In genomic region chr5:77211236-77211635, GRCm38 (mm10) we compare ENCODE assay signal across 9 mouse cellular contexts. TPM values are rescaled to one million over a fixed set of nuclear protein-coding genes. Genes with fewer than 3 reads are reported as not detected.
DNase-seq lines count a peak whose midpoint lies in the region; ATAC-seq lines count a peak whose summit lies in the region.
"Had no signal": no experiment of that assay in that cellular context is flagged by ENCODE, and none has a peak within 500 bp of the region (broad histone marks: within the 10 kb centered on the region; RNA-seq: fewer than 3 reads in every experiment).

Gene Spink2, minus strand, starts transcription at chr5:77211471.

- H3K4me3 ChIP-seq in heart, embryonic 13.5 days = peak within 1 kb of the TSS; percentile 45
- H3K4me3 ChIP-seq in limb, embryonic 10.5 days = peak within 1 kb of the TSS; percentile 55

- H3K27me3 ChIP-seq in heart, embryonic 13.5 days (replicated peaks) = no peaks in the 10 kb centered on the region
- no peaks in the 10 kb centered on the region for H3K27me3 ChIP-seq in limb, embryonic 10.5 days (ENCODE audit: low read depth, poor library complexity, severe bottlenecking)

- H3K27ac ChIP-seq in heart, embryonic 13.5 days (replicated peaks) = no peak within 1 kb of the TSS
- H3K27ac ChIP-seq in limb, embryonic 10.5 days = peak within 1 kb of the TSS; percentile 56

- peak within 1 kb of the TSS; percentile 56 for H3K9ac ChIP-seq in heart, embryonic 13.5 days

- no peaks in the 10 kb centered on the region for H3K9me3 ChIP-seq in heart, embryonic 13.5 days
- no peaks in the 10 kb centered on the region for H3K9me3 ChIP-seq in limb, embryonic 10.5 days (replicated peaks)

- H3K36me3 ChIP-seq in heart, embryonic 13.5 days = no peaks in the 10 kb centered on the region
- no peaks in the 10 kb centered on the region for H3K36me3 ChIP-seq in limb, embryonic 10.5 days

- H3K4me1 ChIP-seq in heart, embryonic 13.5 days = peaks cover 6% of the 10 kb centered on the region
- H3K4me1 ChIP-seq in limb, embryonic 10.5 days = peaks cover 11% of the 10 kb centered on the region

- no peak for ATAC-seq in heart, embryonic 13.5 days (ENCODE audit: extremely low read depth, insufficient number of reproducible peaks, low FRiP score, low TSS enrichment)

- peak within 1 kb of the TSS; percentile 75 for H3K4me2 ChIP-seq in heart, embryonic 13.5 days

- peak; percentile 37 for DNase-seq in adrenal gland, adult 2 months
- no peak for DNase-seq in adrenal gland, adult 8-10 months
- peak; percentile 72 for DNase-seq in embryo, embryonic 11 days
- peak; percentile 77 for DNase-seq in limb, embryonic 10.5 days (ENCODE audit: low spot score)
- peak; percentile 72 for DNase-seq in mesoderm, embryonic 11.5 days (ENCODE audit: low read depth, low spot score)
- DNase-seq in testis, postnatal 14 days (ENCODE audit: low spot score) = peak; percentile 48
- no peak for DNase-seq in cerebellum, adult 11 months

- WGBS in heart, embryonic 13.5 days = 5% methylated on average over 16 of the region's 18 CpGs
- WGBS in limb, embryonic 10.5 days = 5% methylated on average over 16 of the region's 18 CpGs

RNA-seq across cellular contexts. Expression of gene Spink2, which starts in this region (rescaled TPM):
- under 1 TPM in 1 of 2 experiments, not detected in 1; 0.52 TPM for total RNA-seq in adrenal gland, adult 2 months (2021)
- polyA plus RNA-seq in adrenal gland, adult 2 months (2012; rRNA removed) = 0.20 TPM in 1 of 2 replicates, not detected in the other
- not detected for total RNA-seq in adrenal gland, adult 8-10 months (2022)
- polyA plus RNA-seq in heart, embryonic 13.5 days (2015; fragmentation: Nextera tagmentation; extraction: Ambion mirVana) = 5.7 and 5.9 TPM in 2 replicates
- 0.89 and 1.4 TPM in 2 replicates for polyA plus RNA-seq in limb, embryonic 10.5 days (2016; fragmentation: Nextera tagmentation; extraction: Ambion mirVana)
- polyA plus RNA-seq: cortical plate, adult 2 months had no signal

Comparison
In these comparisons a context has a peak if more than half of its experiments do, and no peak if none do; other contexts are left out.
1. Peak in DNase-seq in adrenal gland, adult 2 months; RNA of the gene not detected or under 1 TPM.
2. DNase-seq: peak in embryo, embryonic 11 days (single experiment), limb, embryonic 10.5 days (single experiment), mesoderm, embryonic 11.5 days (single experiment) and testis, postnatal 14 days (single experiment); none in adrenal gland, adult 8-10 months (single experiment) and cerebellum, adult 11 months (single experiment).